ENCODE assay signal across 9 mouse cellular contexts in genomic region chr2:144333138-144333842, GRCm38 (mm10). TPM values are rescaled to one million over a fixed set of nuclear protein-coding genes. Genes with fewer than 3 reads are reported as not detected.
DNase-seq lines count a peak whose midpoint lies in the region; ATAC-seq and TF ChIP-seq lines count a peak whose summit lies in the region.
"Had no signal": no experiment of that assay in that cellular context is flagged by ENCODE, and none has a peak within 500 bp of the region (broad histone marks: within the 10 kb centered on the region; RNA-seq: fewer than 3 reads in every experiment).

No protein-coding gene starts in this region.

- no peak for DNase-seq in heart, embryonic 10.5 days (ENCODE audit: low spot score)
- no peak for DNase-seq in heart, postnatal 4 days
- no peak for DNase-seq in ES-E14 (ENCODE audit: low read depth, low spot score)
- DNase-seq in neural tube, embryonic 11.5 days (ENCODE audit: low spot score), result peak; percentile 57
- DNase-seq in gastrocnemius, postnatal 10 days, result no peak
- no peak for DNase-seq in T-cell, adult 2 months (ENCODE audit: low spot score)

- no peaks in the 10 kb centered on the region for H3K9me3 ChIP-seq in heart, embryonic 10.5 days
- no peaks in the 10 kb centered on the region; the same call in 1 of the 2 replicates for H3K9me3 ChIP-seq in ES-E14 (ENCODE audit: control insufficient read depth, insufficient read depth, low read depth, low read length)
- no peaks in the 10 kb centered on the region for H3K9me3 ChIP-seq in forebrain, embryonic 13.5 days (replicated peaks)
- H3K9me3 ChIP-seq in limb, embryonic 12.5 days, result no peaks in the 10 kb centered on the region
- H3K9me3 ChIP-seq in neural tube, embryonic 11.5 days (ENCODE audit: control insufficient read depth, low read length), result no peaks in the 10 kb centered on the region

- 0 out of 2 replicates have a peak overlapping the region, but pooled peaks have one; percentile 10 for H3K27ac ChIP-seq in heart, embryonic 10.5 days
- no peak overlapping the region for H3K27ac ChIP-seq in ES-E14 (ENCODE audit: insufficient read depth, low read depth, low read length, poor library complexity, severe bottlenecking)
- no peak overlapping the region for H3K27ac ChIP-seq in forebrain, embryonic 13.5 days
- no peak overlapping the region for H3K27ac ChIP-seq in limb, embryonic 12.5 days
- H3K27ac ChIP-seq in neural tube, embryonic 11.5 days (ENCODE audit: low read depth, low read length), result no peak overlapping the region

- 0 out of 2 replicates have a peak, but pooled peaks have one; percentile 19 for ATAC-seq in forebrain, embryonic 13.5 days
- no peak for ATAC-seq in limb, embryonic 12.5 days (ENCODE audit: insufficient number of reproducible peaks, insufficient read depth, low FRiP score, low TSS enrichment, low read depth)
- ATAC-seq in neural tube, embryonic 11.5 days (ENCODE audit: insufficient read depth, low FRiP score, low TSS enrichment), result no peak

- peaks cover 78% of the 10 kb centered on the region for H3K27me3 ChIP-seq in heart, embryonic 10.5 days (ENCODE audit: insufficient read depth, poor library complexity, severe bottlenecking)
- H3K27me3 ChIP-seq in forebrain, embryonic 13.5 days, result peaks cover 81% of the 10 kb centered on the region
- H3K27me3 ChIP-seq in limb, embryonic 12.5 days, result peaks cover 81% of the 10 kb centered on the region
- peaks cover 65% of the 10 kb centered on the region for H3K27me3 ChIP-seq in neural tube, embryonic 11.5 days (ENCODE audit: control insufficient read depth, insufficient read depth, low read length)
- H3K27me3 ChIP-seq: CH12.LX had no signal

- H3K4me2 ChIP-seq in forebrain, embryonic 13.5 days, result peak overlapping the region; percentile 49
- H3K4me2 ChIP-seq in limb, embryonic 12.5 days, result peak overlapping the region; percentile 92
- H3K4me2 ChIP-seq in neural tube, embryonic 11.5 days (ENCODE audit: low read depth), result peak overlapping the region; percentile 38

- 8% methylated on average over 28 of the region's 28 CpGs for WGBS in heart, embryonic 10.5 days
- 7% methylated on average over 28 of the region's 28 CpGs for WGBS in forebrain, embryonic 13.5 days
- 7% methylated on average over 28 of the region's 28 CpGs for WGBS in limb, embryonic 12.5 days
- 5% methylated on average over 28 of the region's 28 CpGs for WGBS in neural tube, embryonic 11.5 days

- H3K4me1 ChIP-seq in heart, embryonic 10.5 days, result peaks cover 37% of the 10 kb centered on the region
- H3K4me1 ChIP-seq in ES-E14 (ENCODE audit: control insufficient read depth in 2 of 2, insufficient read depth in 2 of 2, low read length in 2 of 2, poor library complexity in 1 of 2), result peaks cover 2 to 8% of the 10 kb centered on the region in 2 experiments; a peak in 1 of 4 replicates
- peaks cover 32% of the 10 kb centered on the region for H3K4me1 ChIP-seq in forebrain, embryonic 13.5 days
- peaks cover 37% of the 10 kb centered on the region for H3K4me1 ChIP-seq in limb, embryonic 12.5 days (replicated peaks)
- H3K4me1 ChIP-seq in neural tube, embryonic 11.5 days (ENCODE audit: control insufficient read depth, insufficient read depth, low read length), result peaks cover 21% of the 10 kb centered on the region

- peak overlapping the region; percentile 69 for H3K4me3 ChIP-seq in heart, embryonic 10.5 days
- H3K4me3 ChIP-seq in ES-E14 (ENCODE audit: insufficient read depth in 1 of 2, low read depth in 1 of 2, low read length in 2 of 2, poor library complexity in 1 of 2, severe bottlenecking in 1 of 2), result peak overlapping the region; percentile 34 to 58
- peak overlapping the region; percentile 26 for H3K4me3 ChIP-seq in forebrain, embryonic 13.5 days
- H3K4me3 ChIP-seq in limb, embryonic 12.5 days (replicated peaks), result peak overlapping the region; percentile 30
- H3K4me3 ChIP-seq in neural tube, embryonic 11.5 days (ENCODE audit: low read depth, low read length), result peak overlapping the region; percentile 22

- H3K9ac ChIP-seq in ES-E14 (ENCODE audit: insufficient read depth, low read depth, low read length, poor library complexity, severe bottlenecking), result 0 out of 2 replicates have a peak overlapping the region, but pooled peaks have one; percentile 9
- 0 out of 2 replicates have a peak overlapping the region, but pooled peaks have one; percentile 4 for H3K9ac ChIP-seq in forebrain, embryonic 13.5 days
- peak overlapping the region; percentile 37; the same call in 1 of the 2 replicates for H3K9ac ChIP-seq in limb, embryonic 12.5 days (replicated peaks)
- no peak overlapping the region for H3K9ac ChIP-seq in neural tube, embryonic 11.5 days (ENCODE audit: low read length)

- in situ Hi-C loops in ES-E14 (cut with MboI; ENCODE audit: low sequenced_read_pairs in 2 of 2, unreplicated experiment in 2 of 2), result no loop called here

- H3K36me3 ChIP-seq in heart, embryonic 10.5 days, result no peaks in the 10 kb centered on the region
- H3K36me3 ChIP-seq in ES-E14 (ENCODE audit: control insufficient read depth, insufficient read depth, low read length, poor library complexity, severe bottlenecking), result no peaks in the 10 kb centered on the region
- no peaks in the 10 kb centered on the region for H3K36me3 ChIP-seq in forebrain, embryonic 13.5 days (ENCODE audit: poor library complexity, severe bottlenecking)
- H3K36me3 ChIP-seq in limb, embryonic 12.5 days, result no peaks in the 10 kb centered on the region
- H3K36me3 ChIP-seq in neural tube, embryonic 11.5 days (ENCODE audit: control insufficient read depth, insufficient read depth, low read length), result no peaks in the 10 kb centered on the region

TF ChIP-seq in ES-E14, 5 proteins besides CTCF, POLR2A, EP300 and RAD21:
- TF ChIP-seq ZC3H11A (IDR thresholded peaks at IDR 0.05; ENCODE audit: borderline replicate concordance, low read depth, low read length), result no peak
- TF ChIP-seq ZNF384 (IDR thresholded peaks at IDR 0.05; ENCODE audit: low read depth, low read length), result no peak

RNA-seq across cellular contexts. Expression of gene Ovol2, which starts 1.3 kb away (rescaled TPM):
- polyA plus RNA-seq in heart, embryonic 10.5 days (2016; fragmentation: Nextera tagmentation; extraction: Ambion mirVana), result 0.60 TPM in 1 of 2 replicates, not detected in the other
- total RNA-seq in heart, postnatal 4 days (2021), result not detected
- 1.8 and 2.1 TPM in 2 replicates for total RNA-seq in ES-E14 (2012; rRNA removed)
- polyA plus RNA-seq in forebrain, embryonic 13.5 days (2015; fragmentation: Nextera tagmentation; extraction: Ambion mirVana), result not detected in 2 replicates
- polyA plus RNA-seq in limb, embryonic 12.5 days (2016; fragmentation: Nextera tagmentation; extraction: Ambion mirVana), result 1.4 and 1.8 TPM in 2 replicates
- polyA plus RNA-seq in neural tube, embryonic 11.5 days (2014; fragmentation: Nextera tagmentation; extraction: Ambion mirVana), result not detected in 2 replicates
- not detected for total RNA-seq in gastrocnemius, postnatal 10 days (2021)
- total RNA-seq: CH12.LX had no signal

RNA-seq across cellular contexts. Expression of gene Kat14, which starts 35.5 kb away (rescaled TPM):
- polyA plus RNA-seq in heart, embryonic 10.5 days (2016; fragmentation: Nextera tagmentation; extraction: Ambion mirVana), result 35.3 and 40.7 TPM in 2 replicates
- total RNA-seq in heart, postnatal 4 days (2021), result 10 to 100 TPM; 28.5 to 29.0 TPM
- total RNA-seq in ES-E14 (2012; rRNA removed), result 37.7 and 43.9 TPM in 2 replicates
- 29.8 and 39.3 TPM in 2 replicates for polyA plus RNA-seq in forebrain, embryonic 13.5 days (2015; fragmentation: Nextera tagmentation; extraction: Ambion mirVana)
- 54.6 and 54.7 TPM in 2 replicates for polyA plus RNA-seq in limb, embryonic 12.5 days (2016; fragmentation: Nextera tagmentation; extraction: Ambion mirVana)
- 37.7 and 41.1 TPM in 2 replicates for polyA plus RNA-seq in neural tube, embryonic 11.5 days (2014; fragmentation: Nextera tagmentation; extraction: Ambion mirVana)
- 10 to 100 TPM; 21.9 to 22.3 TPM for total RNA-seq in gastrocnemius, postnatal 10 days (2021)

RNA-seq across cellular contexts. Expression of gene Pet117, which starts 35.5 kb away (rescaled TPM):
- not detected in 2 replicates for polyA plus RNA-seq in heart, embryonic 10.5 days (2016; fragmentation: Nextera tagmentation; extraction: Ambion mirVana)
- 10 to 100 TPM in 1 of 2 experiments, 1 to 10 TPM in 1; 9.3 to 11.7 TPM for total RNA-seq in heart, postnatal 4 days (2021)
- not detected in 2 replicates for total RNA-seq in ES-E14 (2012; rRNA removed)
- 2.8 and 3.6 TPM in 2 replicates for polyA plus RNA-seq in forebrain, embryonic 13.5 days (2015; fragmentation: Nextera tagmentation; extraction: Ambion mirVana)
- 0.60 and 1.5 TPM in 2 replicates for polyA plus RNA-seq in limb, embryonic 12.5 days (2016; fragmentation: Nextera tagmentation; extraction: Ambion mirVana)
- not detected in 2 replicates for polyA plus RNA-seq in neural tube, embryonic 11.5 days (2014; fragmentation: Nextera tagmentation; extraction: Ambion mirVana)
- total RNA-seq in gastrocnemius, postnatal 10 days (2021), result 1 to 10 TPM; 3.2 to 9.1 TPM
- total RNA-seq: CH12.LX had no signal

Comparison
In these comparisons a context has a peak if more than half of its experiments do, and no peak if none do; other contexts are left out.
1. H3K4me2 ChIP-seq: peak in every context shown above with its lines; median percentile 92 in limb, embryonic 12.5 days; 49 in forebrain, embryonic 13.5 days; 38 in neural tube, embryonic 11.5 days.